Mouse (Mus musculus) adrenal gland, adult 18-20 months (tissue): Measurements from ENCODE around the gene Pramel7. TPM values are rescaled to one million over a fixed set of nuclear protein-coding genes. Genes with fewer than 3 reads are reported as not detected.
"Not testable (repeated sequence)": the region's sequence is repeated elsewhere in the genome, so short reads cannot be mapped to it uniquely, and the experiment has no call there.

Experiments used
- DNase-seq, 2 experiments: peaks; one replicate each; pipeline ENCODE4 v3.0.0; 2021 to 2022; ENCODE audit warnings: low spot score in 2 of 2
- long read RNA-seq, 2 experiments: library from polyadenylated mRNA; stranded (forward); transcript quantifications; one replicate each; pipeline ENCODE4 v2.0.0; 2021
- total RNA-seq, 2 experiments: library from RNA; stranded (reverse); gene quantifications; 1 replicate in 1 of 2; 2 replicates in 1 of 2; pipeline ENCODE4 v1.2.3; 2021

Gene Pramel7
- not detected for total RNA-seq
- long read RNA-seq, experiment 1: 0 reads
- long read RNA-seq, experiment 2: 0 reads

DNA sequence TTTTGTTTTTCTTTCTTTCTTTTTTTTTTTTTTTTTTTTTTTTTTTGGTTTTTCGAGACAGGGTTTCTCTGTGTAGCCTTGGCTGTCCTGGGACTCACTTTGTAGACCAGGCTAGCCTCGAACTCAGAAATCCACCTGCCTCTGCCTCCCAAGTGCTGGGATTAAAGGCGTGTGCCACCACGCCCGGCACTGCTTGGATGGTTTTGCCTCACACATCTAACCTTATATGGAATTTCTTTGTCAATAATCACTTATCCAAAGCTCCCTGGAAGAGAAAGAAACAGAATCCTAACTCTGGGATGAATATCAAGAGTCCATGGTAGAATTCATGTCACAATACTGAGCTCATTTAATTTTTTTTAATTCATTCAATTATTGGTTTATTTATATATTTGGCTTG lies at the start of gene Pramel7:
Gene Pramel7 (minus strand): TSS at position 101 of the 400 bp plus-strand sequence.
- DNase-seq: not testable (repeated sequence)

DNA sequence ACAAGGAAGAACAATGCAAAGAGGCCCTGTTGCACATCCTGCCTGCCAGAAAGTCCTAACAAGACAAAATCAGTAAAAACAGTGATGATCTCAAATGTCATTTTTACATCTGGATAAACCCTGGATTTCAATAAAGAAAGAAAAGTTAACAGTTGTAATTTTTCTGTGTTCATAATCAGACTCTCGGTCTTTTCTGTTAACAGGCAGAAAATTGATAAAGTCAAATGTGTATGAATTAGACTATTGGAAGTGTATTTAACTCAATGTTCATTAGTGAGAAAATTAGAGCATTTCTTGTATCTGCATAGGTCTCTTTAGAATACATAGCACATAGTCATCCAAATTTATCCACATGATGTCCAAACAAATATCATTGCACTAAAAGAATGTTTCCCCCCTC lies 48.5 kb upstream of the Pramel7 start, which contains the start of gene Olfr1128:
Gene Olfr1128 (minus strand): TSS at position 101 of the 400 bp plus-strand sequence.
- DNase-seq: no peak

DNA sequence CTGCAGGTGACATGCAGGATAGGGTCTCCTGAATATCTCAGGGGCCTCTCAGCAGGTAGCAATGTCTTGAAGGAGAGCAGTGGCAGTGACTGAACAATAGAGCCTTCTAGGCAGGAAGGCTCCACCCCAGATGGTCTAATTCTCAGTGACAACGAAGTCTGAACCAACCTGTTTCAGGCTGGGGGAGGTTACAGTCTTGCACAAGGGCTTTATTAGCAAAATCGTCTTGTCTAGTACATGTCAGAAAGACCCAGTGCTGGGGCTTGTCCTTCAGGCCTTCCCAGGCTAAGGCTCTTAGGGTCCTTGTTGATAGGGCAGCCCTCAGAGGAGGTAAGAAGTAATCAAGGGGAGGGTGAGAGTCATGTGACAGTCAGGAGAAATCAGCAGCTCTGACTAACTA lies 37.9 kb upstream of the Pramel7 start:
- DNase-seq: no peak

DNA sequence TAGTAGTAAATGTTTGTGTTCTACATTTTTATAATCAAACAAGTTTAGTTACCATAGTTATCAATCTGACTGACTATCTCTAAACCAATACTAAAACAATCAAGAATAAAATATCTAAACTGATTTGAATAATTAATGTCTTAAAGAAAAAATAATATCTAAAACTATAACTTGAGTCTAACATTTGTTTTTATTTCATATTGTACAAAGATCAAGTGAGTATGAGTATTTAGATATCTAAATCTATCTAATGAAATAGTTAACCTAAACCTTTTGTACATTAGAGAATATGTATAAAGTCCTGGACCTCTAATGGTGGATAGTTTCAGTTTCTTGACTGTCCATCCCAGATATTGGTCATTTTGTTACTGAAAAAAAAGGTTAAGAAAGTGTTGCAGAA lies 34.6 kb upstream of the Pramel7 start, which contains the start of gene Olfr153:
Gene Olfr153 (plus strand): TSS at position 301 of the 400 bp plus-strand sequence.
- no peak for DNase-seq

DNA sequence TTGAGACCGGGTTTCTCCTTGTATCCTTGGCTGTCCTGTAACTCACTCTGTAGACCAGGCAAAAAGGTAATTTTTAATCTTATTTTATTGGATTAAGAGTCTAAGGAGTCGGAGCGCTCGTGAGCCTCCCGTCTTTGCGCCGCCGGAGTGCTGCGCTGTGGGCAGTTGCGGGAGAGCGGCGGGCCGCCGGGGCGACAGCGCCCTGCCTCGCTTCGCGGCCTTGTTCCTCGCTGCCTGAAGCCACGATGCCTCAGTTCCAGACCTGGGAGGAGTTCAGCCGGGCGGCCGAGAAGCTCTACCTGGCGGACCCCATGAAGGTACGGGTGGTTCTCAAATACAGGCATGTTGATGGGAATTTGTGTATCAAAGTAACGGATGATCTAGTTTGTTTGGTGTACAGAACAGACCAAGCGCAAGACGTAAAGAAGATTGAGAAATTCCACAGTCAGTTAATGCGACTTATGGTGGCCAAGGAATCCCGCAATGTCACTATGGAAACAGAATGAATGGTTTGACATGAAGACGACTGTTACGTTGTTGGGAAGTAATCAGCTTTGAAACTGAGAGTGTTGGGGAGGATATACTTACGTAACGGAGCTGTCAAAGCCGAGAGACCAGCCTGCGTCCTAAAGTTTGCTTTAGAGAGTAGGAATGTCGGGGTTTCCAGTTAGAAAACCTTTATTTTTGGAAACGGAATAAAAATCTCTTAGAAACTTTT lies 29.2 kb upstream of the Pramel7 start:
- not testable (repeated sequence) for DNase-seq

DNA sequence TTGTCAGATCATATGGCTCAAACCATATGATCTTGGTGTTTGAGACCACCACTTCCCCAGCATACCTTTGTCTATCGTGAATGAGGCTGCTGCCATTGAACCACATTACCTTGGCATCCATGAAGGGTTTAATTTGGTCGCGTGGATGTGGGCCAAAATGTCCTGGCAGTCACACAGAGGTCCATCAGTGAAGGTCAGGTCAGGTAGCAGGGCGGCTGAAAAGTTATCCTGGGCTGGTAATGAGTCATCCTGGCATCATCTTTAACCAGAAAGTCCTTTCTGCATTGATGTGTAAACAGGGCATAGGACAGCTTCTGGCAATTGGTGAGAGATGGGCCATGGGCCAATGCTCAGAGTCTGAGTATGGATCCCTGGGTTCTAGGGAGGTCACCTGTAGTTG lies 23.8 kb upstream of the Pramel7 start:
- DNase-seq: no peak

DNA sequence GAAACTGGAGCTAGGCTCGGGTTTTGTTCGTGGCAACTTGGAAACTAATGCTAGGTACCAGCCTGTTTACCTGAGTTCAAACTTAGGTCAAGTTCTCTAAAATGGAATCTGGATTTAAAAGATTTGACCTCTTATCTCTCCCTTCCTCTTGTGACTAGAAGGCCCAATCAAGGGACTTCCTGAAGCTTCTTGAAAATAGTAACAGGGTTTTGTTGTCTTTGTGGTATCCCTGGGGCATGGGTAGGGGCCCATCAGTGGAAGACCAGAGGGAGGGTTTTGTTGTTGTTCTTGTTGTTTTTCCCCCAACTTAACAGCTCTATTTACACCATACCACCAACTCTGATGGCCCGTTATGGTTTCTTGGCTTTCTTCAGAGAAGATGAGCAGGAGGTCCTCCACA lies 19.7 kb upstream of the Pramel7 start:
- no peak for DNase-seq

DNA sequence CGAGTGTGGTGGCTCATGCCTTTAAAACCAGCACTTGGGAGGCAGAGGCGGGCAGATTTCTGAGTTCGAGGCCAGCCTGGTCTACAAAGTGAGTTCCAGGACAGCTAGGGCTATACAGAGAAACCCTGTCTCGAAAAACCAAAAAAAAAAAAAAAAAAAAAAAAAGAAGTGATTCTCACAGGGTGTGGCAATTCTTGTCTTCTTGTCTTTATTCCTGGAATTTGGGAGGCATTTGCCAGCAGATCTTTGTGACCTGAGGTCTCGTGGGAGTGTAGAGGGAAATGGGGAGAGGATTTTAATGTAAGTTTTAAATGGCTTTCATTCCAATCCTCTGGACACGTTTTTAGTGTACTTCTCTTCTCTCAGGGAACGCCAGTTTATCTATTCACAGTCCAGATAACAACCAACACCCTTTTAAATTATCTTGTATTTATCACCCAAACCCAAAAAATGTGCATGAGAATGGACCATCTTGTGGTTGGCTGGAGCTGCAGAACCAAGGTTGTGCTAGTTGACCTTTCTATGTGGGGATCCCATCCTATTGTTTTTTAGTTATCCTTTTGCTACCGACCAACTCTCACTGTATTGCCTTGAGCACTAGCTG lies 18.7 kb upstream of the Pramel7 start:
- no peak for DNase-seq

DNA sequence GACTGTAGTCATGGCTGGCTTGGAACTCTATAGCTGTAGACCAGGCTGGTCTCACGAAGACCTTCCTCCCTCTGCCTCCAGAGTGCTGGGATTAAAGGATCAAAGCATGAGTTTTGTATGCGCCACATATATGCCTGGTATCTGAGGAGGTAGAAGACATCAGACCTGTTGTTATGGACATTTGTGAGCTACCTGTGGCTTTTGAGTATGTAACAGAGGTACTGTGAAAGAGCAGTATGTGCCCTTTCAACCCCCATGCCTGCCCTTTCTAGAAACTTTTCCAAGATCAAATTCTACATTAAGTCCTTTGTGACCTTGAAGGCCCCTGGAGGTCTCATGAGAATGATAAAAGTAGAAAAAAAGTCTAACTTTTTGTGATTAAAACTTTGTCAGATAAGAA lies 18.2 kb upstream of the Pramel7 start:
- DNase-seq: no peak

DNA sequence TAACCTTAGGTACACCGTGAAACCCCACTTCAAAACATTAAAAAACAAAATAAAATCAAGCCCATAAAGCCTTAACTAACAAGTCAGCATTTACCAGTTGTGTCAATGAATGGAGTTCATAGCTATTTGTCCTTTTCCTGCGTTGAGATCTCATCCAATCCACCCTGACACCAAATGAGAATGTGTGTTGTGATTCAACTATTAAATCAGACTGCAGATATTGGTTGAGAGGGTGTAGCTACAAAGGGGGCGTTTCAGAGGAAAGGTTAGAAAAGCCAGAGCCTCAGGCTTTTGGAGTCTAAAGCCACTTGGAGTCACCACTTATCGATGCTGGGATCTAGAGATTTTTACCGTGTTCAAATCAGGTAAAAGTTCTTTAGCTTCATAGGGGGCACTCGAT lies 9.4 kb upstream of the Pramel7 start, which contains the start of gene Pramel6:
Gene Pramel6 (plus strand): TSS at position 301 of the 400 bp plus-strand sequence.
- DNase-seq: no peak

DNA sequence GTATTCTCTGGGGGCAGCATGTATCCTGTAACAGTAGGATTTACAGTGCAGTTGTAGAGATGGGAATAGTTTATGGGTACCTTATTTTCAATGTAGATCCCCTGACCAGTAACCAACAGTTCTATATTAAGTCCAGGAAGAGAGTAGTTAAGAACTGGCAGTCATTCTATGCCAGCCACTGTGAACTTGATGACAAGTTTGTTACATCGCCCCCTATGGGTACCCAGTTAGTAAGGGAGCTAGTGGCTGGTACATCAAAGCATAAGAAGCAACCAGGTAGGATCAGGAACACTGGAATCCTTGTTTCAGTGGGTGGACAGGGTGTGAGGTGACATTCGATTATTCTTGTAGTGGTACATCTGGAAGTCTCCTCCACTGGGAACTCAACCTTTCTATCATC lies 14.6 kb downstream of the Pramel7 start:
- DNase-seq: no peak

DNA sequence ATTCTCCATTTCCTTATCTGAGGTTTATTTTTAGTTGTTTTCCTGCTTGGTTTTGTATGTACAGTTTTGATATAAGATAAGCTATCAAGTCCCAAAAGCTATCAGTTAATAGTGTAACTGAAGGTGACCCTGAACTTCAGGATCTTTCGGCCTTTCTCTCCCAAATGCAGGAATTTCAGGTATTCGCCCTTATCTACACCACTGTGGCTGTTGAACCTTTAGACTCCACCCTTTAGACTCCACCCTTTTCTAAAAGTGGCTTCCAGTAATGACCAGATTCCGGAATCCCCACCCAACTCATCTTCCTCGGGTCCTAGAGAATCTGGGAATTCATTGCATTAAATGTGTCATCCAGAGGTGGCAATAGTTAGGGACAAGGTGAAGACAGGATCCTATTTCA lies 15.7 kb downstream of the Pramel7 start:
- DNase-seq: no peak

DNA sequence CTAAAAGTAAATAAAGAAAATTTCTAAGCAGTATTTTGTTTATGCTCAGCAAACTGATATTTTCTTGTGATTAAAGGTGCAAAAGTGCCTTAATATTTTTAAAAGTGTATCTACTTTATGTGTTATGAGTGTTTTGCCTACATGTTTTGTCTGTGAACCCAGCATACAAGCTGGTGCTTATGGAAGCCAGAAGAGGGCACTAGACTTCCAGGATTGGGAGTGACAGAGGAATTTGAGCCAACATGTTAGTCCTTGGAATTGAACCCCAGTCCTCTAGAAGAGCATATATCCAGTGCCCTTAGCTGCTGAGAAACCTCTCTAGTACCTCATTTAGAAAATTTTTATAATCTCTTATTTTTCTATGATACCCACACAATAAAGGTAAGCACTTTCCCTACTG lies 16.7 kb downstream of the Pramel7 start:
- DNase-seq: no peak

DNA sequence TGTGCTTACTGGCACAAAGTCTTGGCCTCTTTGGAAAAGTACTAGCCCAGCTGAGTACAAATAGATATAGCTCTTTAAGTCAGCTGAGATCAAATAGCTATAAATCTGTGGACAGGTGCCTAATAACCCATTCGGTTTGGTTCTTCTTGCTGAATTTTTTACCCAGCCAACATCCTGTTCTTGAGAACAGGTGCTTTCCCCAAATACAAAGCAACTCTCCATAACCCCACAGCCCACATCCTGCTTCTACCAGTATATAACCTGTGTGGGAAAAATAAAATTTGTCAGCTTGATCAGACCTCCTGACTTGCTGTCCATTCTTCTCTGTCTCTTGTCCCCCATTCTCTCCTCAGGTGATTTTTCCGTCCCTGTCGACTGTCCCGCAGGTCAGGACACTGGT lies 35.1 kb downstream of the Pramel7 start:
- DNase-seq: no peak

DNA sequence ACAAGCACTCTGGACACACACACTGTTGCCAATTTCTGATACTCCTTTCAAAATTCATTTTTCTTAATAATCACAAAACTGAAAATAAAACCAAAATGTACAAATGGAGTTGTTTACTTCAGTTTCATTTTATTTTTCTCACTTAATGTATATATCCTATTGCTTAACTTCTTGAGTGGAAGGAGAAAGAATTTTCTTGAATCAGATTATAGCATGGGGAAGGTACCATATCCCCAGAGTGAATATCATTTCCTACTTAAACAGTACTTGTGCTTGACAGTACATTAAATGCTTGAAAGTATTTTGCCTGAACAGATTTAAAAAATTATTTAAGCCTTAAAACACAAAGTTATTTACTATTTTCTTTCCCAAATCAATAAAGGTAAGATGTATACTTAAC lies 43.2 kb downstream of the Pramel7 start, which contains the start of gene Olfr1126:
Gene Olfr1126 (plus strand): TSS at position 301 of the 400 bp plus-strand sequence.
- DNase-seq: no peak

Other genes starting within 250 kb of the Pramel7 start
- gene Olfr1115, start 249.1 kb downstream of the Pramel7 start, total RNA-seq: not detected
- not detected for gene Olfr1116, start 229.6 kb downstream of the Pramel7 start, total RNA-seq
- not detected for gene Olfr1118, start 189.5 kb downstream of the Pramel7 start, total RNA-seq
- not detected for gene Olfr1120, start 142.3 kb downstream of the Pramel7 start, total RNA-seq
- not detected for gene Olfr1121, start 127.2 kb downstream of the Pramel7 start, total RNA-seq
- not detected for gene Olfr1122, start 111.2 kb downstream of the Pramel7 start, total RNA-seq
- not detected for gene Olfr1123, start 80.5 kb downstream of the Pramel7 start, total RNA-seq
- gene Olfr1124, start 66.8 kb downstream of the Pramel7 start, total RNA-seq: not detected
- not detected for gene Olfr1126, start 43.1 kb downstream of the Pramel7 start, total RNA-seq
- gene Pramel6, start 9.5 kb upstream of the Pramel7 start, total RNA-seq: not detected
- gene Olfr153, start 34.7 kb upstream of the Pramel7 start, total RNA-seq: not detected
- gene Olfr1128, start 48.4 kb upstream of the Pramel7 start, total RNA-seq: not detected
- gene Olfr1129, start 76.8 kb upstream of the Pramel7 start, total RNA-seq: not detected
- gene Olfr1130, start 109.1 kb upstream of the Pramel7 start, total RNA-seq: not detected
- gene Olfr1131, start 130.0 kb upstream of the Pramel7 start, total RNA-seq: not detected
- not detected for gene Olfr1132, start 140.4 kb upstream of the Pramel7 start, total RNA-seq
- not detected for gene Olfr1133, start 150.3 kb upstream of the Pramel7 start, total RNA-seq
- gene Olfr1134, start 161.4 kb upstream of the Pramel7 start, total RNA-seq: not detected
- gene Olfr1135, start 176.6 kb upstream of the Pramel7 start, total RNA-seq: not detected
- gene Olfr1136, start 196.9 kb upstream of the Pramel7 start, total RNA-seq: not detected
- gene Olfr1137, start 216.1 kb upstream of the Pramel7 start, total RNA-seq: not detected
- not detected for gene Olfr1138, start 242.9 kb upstream of the Pramel7 start, total RNA-seq
- gene Olfr1140, start 246.7 kb upstream of the Pramel7 start, total RNA-seq: not detected